Mouse (Mus musculus): ENCODE results near the gene Pclo.

GRCm38 (mm10) chr5:14621146-14621545 is 106.4 kb downstream of the Pclo start:
- TF ChIP-seq USF2 (IDR thresholded peaks at IDR 0.05; ENCODE audit: borderline replicate concordance in 1 of 2, insufficient read depth in 1 of 2, low read depth in 1 of 2, low read length in 2 of 2) (no peak), CTCF (IDR thresholded peaks at IDR 0.05 in 2 of 3, conservative IDR thresholded peaks at IDR 0.05 in 1 of 3; ENCODE audit: control insufficient read depth in 1 of 3, insufficient read depth in 1 of 3, low read depth in 2 of 3, low read length in 3 of 3, poor library complexity in 1 of 3, severe bottlenecking in 1 of 3) (no peak)
